Mouse (Mus musculus) stomach, postnatal 0 days (tissue): Measurements from ENCODE around the gene Txnip.

Source experiments
- CTCF ChIP-seq: IDR thresholded peaks from 2 replicates; pipeline ENCODE4 v1.5.1; 2016; ENCODE audit warnings: antibody characterized with exemption, low read depth, mild to moderate bottlenecking, moderate library complexity
- EP300 ChIP-seq: optimal IDR thresholded peaks from 2 replicates; pipeline ENCODE3; 2016; ENCODE audit warnings: antibody characterized with exemption

DNA sequence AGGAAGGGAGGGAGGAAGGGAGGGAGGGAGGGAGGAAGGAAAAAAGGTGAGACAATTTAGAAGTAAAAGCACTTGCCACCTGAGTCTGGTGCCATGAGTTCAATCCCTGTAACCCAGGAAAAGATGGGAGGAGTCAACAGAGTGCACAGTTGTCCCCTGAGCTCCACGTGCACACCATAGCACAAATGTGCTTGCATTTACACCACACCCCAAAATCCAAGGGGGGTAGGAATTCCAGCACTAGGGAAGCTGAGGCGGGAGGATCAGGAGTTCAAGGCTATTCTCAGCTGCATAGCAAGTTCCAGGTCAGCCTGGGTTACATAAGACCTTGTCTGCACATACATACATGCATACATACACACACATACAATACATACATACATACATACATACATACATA is 13.6 kb downstream of the Txnip start:
- TF ChIP-seq EP300 (no peak), CTCF (no peak)
